Mouse (Mus musculus) heart, adult 2 months (tissue): ENCODE measurements around the gene Foxj1. TPM values are rescaled to one million over a fixed set of nuclear protein-coding genes. Genes with fewer than 3 reads are reported as not detected.

ENCODE experiments used
- DNase-seq, 2 experiments: peaks; one replicate each; pipeline ENCODE4 v3.0.0; 2021
- H3K27ac ChIP-seq: fragments of 200-600 bp; 2 replicates; pipeline ENCODE4 v1.8.1; 2022
- H3K27me3 ChIP-seq: fragments of 200-500 bp; 2 replicates; pipeline ENCODE4 v1.6.1; 2012; ENCODE audit warnings: mild to moderate bottlenecking, low read length, inconsistent platforms, mixed read lengths; ENCODE audit not compliant: control insufficient read depth, insufficient read depth
- H3K36me3 ChIP-seq: fragments of 200-500 bp; 2 replicates; pipeline ENCODE4 v1.6.1; 2012; ENCODE audit warnings: low read length, inconsistent platforms; ENCODE audit not compliant: control insufficient read depth, insufficient read depth
- H3K4me1 ChIP-seq: fragments of 200-500 bp; 2 replicates; pipeline ENCODE4 v1.6.1; 2011; ENCODE audit warnings: low read length; ENCODE audit not compliant: control insufficient read depth, insufficient read depth
- H3K4me3 ChIP-seq: fragments of 200-600 bp; 2 replicates; pipeline ENCODE4 v1.8.1; 2022
- H3K79me2 ChIP-seq: fragments of 200-500 bp; replicated peaks from 2 replicates; pipeline ENCODE4 v1.6.1; 2012; ENCODE audit warnings: mild to moderate bottlenecking, inconsistent platforms, low read length, moderate library complexity, mixed read lengths; ENCODE audit not compliant: control insufficient read depth, insufficient read depth
- H3K9ac ChIP-seq: fragments of 200-500 bp; 2 replicates; pipeline ENCODE4 v1.6.1; 2012; ENCODE audit warnings: low read depth, mild to moderate bottlenecking, control low read depth, inconsistent platforms, low read length, mixed read lengths
- CTCF ChIP-seq: fragments of 200-600 bp; IDR thresholded peaks from 2 replicates; pipeline ENCODE4 v1.8.1; 2022; ENCODE audit warnings: antibody characterized with exemption, mild to moderate bottlenecking, moderate library complexity
- EP300 ChIP-seq: fragments of 200-500 bp; IDR thresholded peaks from 2 replicates; pipeline ENCODE4 v1.6.1; 2011; ENCODE audit warnings: low read depth, low read length, control low read depth; ENCODE audit not compliant: insufficient read depth
- POLR2A ChIP-seq: fragments of 200-500 bp; IDR thresholded peaks from 2 replicates; pipeline ENCODE4 v1.6.1; 2011; ENCODE audit warnings: mild to moderate bottlenecking, low read depth, low read length, control low read depth; ENCODE audit not compliant: insufficient read depth
- WGBS: fragments of 180-500 bp; shearing (Covaris S2); methylation state at CpG from one replicate; pipeline ENCODE4 v1.1.7; 2018; 5-methylcytosine and 5-hydroxymethylcytosine counted together
- intact Hi-C: fragments of 180-260 bp; cut with DNase I; formaldehyde crosslinking; loops from one replicate; pipeline ENCODE4 v1.15.1; 2025
- polyA plus RNA-seq: library from polyadenylated mRNA; depleted of rRNA; stranded (reverse); fragments of >200 nt; gene quantifications from 2 replicates; pipeline ENCODE4 v1.2.3, GENCODE M21; 2012
- total RNA-seq, 2 experiments: library from RNA; stranded (reverse); gene quantifications; 2 replicates each; pipeline ENCODE4 v1.2.3; 2021

The Foxj1 gene
- total and polyA plus RNA-seq, 3 experiments: 5.1 TPM; not detected in 2

- Histone ChIP-seq H3K4me3 (no peak overlapping the region), H3K27ac (no peak overlapping the region), H3K9ac (no peak overlapping the region), H3K27me3 (no peaks in the 10 kb centered on the region), H3K79me2 (no peaks in the 10 kb centered on the region), H3K4me1 (no peaks in the 10 kb centered on the region), H3K36me3 (no peaks in the 10 kb centered on the region)
- DNase-seq: no peak
- 91% methylated on average over 12 of the region's 12 CpGs for WGBS
- TF ChIP-seq POLR2A (no peak), EP300 (no peak), CTCF (no peak)
- intact Hi-C loops: loop anchor here (1.0 kb wide), 1 partner anchor 67 kb away; no protein-coding TSS in a partner anchor
Measured at GRCm38 (mm10) chr11:116293538-116294137, 41.6 kb downstream of the Foxj1 start.

DNA sequence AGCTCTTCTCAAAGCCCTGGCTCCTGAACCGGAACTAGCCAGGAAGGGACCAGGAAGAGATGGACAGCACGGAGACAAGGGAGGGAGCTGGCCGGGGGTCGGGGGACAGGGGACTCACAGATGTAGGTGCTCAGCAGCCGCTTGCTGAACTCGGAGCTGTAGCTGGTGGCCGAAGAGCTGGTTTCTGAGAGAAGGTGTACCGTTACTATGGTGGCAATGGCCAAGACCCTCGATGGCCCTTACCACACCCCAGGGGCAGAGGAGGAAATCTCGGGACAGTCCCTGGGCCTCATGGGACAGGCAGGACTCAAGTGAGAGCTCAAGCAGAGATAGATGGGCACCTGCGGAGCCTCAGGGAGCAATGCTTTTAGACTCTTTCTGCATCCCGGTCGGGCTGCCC is 42.8 kb downstream of the Foxj1 start:
- H3K4me1 ChIP-seq: no peaks in the 10 kb centered on the region
- no peaks in the 10 kb centered on the region for H3K36me3 ChIP-seq
- no peaks in the 10 kb centered on the region for H3K27me3 ChIP-seq
- H3K27ac ChIP-seq: no peak overlapping the region
- DNase-seq: no peak
- intact Hi-C loops: no loop called here
- H3K4me3 ChIP-seq: no peak overlapping the region
- H3K79me2 ChIP-seq: no peaks in the 10 kb centered on the region
- 88% methylated on average over 13 of the region's 13 CpGs for WGBS
- no peak overlapping the region for H3K9ac ChIP-seq
- TF ChIP-seq POLR2A (no peak), CTCF (no peak), EP300 (no peak)

GRCm38 (mm10) chr11:116290556-116290955 is 44.6 kb downstream of the Foxj1 start:
- no peaks in the 10 kb centered on the region for H3K79me2 ChIP-seq
- intact Hi-C loops: no loop called here
- H3K36me3 ChIP-seq: no peaks in the 10 kb centered on the region
- H3K4me3 ChIP-seq: no peak overlapping the region
- TF ChIP-seq POLR2A (no peak), EP300 (no peak), CTCF (no peak)
- H3K27me3 ChIP-seq: no peaks in the 10 kb centered on the region
- no peak overlapping the region for H3K9ac ChIP-seq
- H3K27ac ChIP-seq: no peak overlapping the region
- no peaks in the 10 kb centered on the region; the same call in 1 of the 2 replicates for H3K4me1 ChIP-seq
- 55% methylated on average over 8 of the region's 8 CpGs for WGBS
- no peak for DNase-seq

- peaks cover 7% of the 10 kb centered on the region for H3K27me3 ChIP-seq
- DNase-seq: no peak
- no peak for TF ChIP-seq CTCF
- TF ChIP-seq POLR2A: no peak
- TF ChIP-seq EP300: no peak
- H3K36me3 ChIP-seq: no peaks in the 10 kb centered on the region
- intact Hi-C loops: no loop called here
- H3K27ac ChIP-seq: no peak overlapping the region
- no peak overlapping the region for H3K9ac ChIP-seq
- H3K4me3 ChIP-seq: no peak overlapping the region
- WGBS: 78% methylated on average over 5 of the region's 5 CpGs
- H3K4me1 ChIP-seq: no peaks in the 10 kb centered on the region; the same call in 1 of the 2 replicates
- H3K79me2 ChIP-seq: no peaks in the 10 kb centered on the region
Measured at GRCm38 (mm10) chr11:116287351-116287750, 47.8 kb downstream of the Foxj1 start.

DNA sequence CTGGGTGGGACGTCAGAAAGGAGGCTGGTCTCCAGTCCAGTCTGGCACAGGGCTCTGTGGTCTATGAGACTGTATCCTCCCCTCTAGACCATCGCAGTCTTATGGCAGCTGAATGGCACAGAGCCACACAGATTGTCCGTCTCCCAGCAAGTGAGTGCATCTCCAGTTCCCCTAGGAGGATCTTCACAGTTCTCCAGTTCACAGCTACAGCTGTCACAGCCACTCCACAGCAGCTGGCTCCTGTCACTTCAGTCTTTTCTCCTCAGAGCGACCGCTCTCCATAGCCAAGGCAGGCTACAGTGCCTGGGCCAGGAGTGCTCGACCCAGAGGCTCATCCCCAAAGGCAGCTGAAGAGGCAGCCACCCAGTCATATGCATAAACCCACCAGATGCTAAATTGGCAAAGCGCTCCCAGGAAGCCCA is 49.4 kb downstream of the Foxj1 start:
- Histone ChIP-seq H3K27ac (no peak overlapping the region), H3K4me1 (no peaks in the 10 kb centered on the region; the same call in 1 of the 2 replicates), H3K9ac (no peak overlapping the region), H3K4me3 (no peak overlapping the region), H3K36me3 (no peaks in the 10 kb centered on the region), H3K27me3 (peaks cover 13% of the 10 kb centered on the region), H3K79me2 (no peaks in the 10 kb centered on the region)
- TF ChIP-seq EP300: no peak
- TF ChIP-seq POLR2A: no peak
- TF ChIP-seq CTCF: no peak
- intact Hi-C loops: no loop called here
- WGBS: 57% methylated on average over 7 of the region's 7 CpGs
- peak in 1 of 2 experiments; percentile 44 for DNase-seq

DNA sequence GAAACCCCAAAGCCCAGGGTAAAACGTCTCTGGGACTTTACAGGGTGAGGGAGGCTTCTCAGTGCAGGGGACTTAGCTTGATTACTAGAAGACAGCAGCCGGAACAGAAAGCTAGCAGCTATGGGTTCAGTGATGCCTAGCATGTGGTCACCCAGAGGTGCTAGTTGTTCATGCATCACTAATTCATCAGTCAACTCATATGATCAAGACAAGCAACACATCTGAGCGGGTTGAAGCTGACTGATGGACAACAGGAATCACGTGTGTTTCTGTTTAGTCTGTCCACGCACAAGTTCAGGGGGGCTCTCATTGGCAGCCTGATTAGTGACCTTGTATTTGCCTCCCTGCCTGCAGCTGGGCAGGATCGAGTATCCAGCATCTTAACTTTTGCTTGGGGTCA is 51.2 kb downstream of the Foxj1 start:
- no peak overlapping the region for H3K4me3 ChIP-seq
- H3K27ac ChIP-seq: no peak overlapping the region
- TF ChIP-seq EP300 (no peak), CTCF (no peak), POLR2A (no peak)
- H3K27me3 ChIP-seq: peaks cover 13% of the 10 kb centered on the region
- H3K36me3 ChIP-seq: no peaks in the 10 kb centered on the region
- DNase-seq: no peak
- H3K4me1 ChIP-seq: no peaks in the 10 kb centered on the region; the same call in 1 of the 2 replicates
- intact Hi-C loops: no loop called here
- H3K9ac ChIP-seq: no peak overlapping the region
- no peaks in the 10 kb centered on the region for H3K79me2 ChIP-seq
- 57% methylated on average over 6 of the region's 6 CpGs for WGBS
